Mouse (Mus musculus): ENCODE results near the gene Kif3c.

GRCm38 (mm10) chr12:3406585-3406984 lies 41.7 kb downstream of the Kif3c start:
- TF ChIP-seq CTCF (IDR thresholded peaks at IDR 0.05; ENCODE audit: low read depth, low read length) (no peak), POLR2A (IDR thresholded peaks at IDR 0.05; ENCODE audit: insufficient read depth, low read length) (no peak), EP300 (IDR thresholded peaks at IDR 0.05; ENCODE audit: insufficient read depth, low read depth, low read length) (no peak)

All from ES-Bruce4 (cell line).